Mouse (Mus musculus) intestine, embryonic 14.5 days (tissue): Measurements from ENCODE around the gene Ces2f. TPM values are rescaled to one million over a fixed set of nuclear protein-coding genes. Genes with fewer than 3 reads are reported as not detected.
"Not testable (repeated sequence)": the region's sequence is repeated elsewhere in the genome, so short reads cannot be mapped to it uniquely, and the experiment has no call there.

ENCODE experiments used
- ATAC-seq: fragments of 200-750 bp; cut with Nextera tagmentation; replicated peaks from 2 replicates; pipeline ENCODE4 v1.8.0; 2017; ENCODE audit warnings: low read depth, moderate number of reproducible peaks, moderate TSS enrichment, moderate library complexity; ENCODE audit not compliant: low FRiP score, low TSS enrichment
- DNase-seq: peaks from one replicate; pipeline ENCODE4 v3.0.0-alpha.2; 2018; ENCODE audit warnings: low spot score
- H3K27ac ChIP-seq: fragments of 300-500 bp; sonication (generic); 2 replicates; pipeline ENCODE4 v1.5.1; 2014; ENCODE audit warnings: low read depth, mild to moderate bottlenecking, control low read depth
- H3K27me3 ChIP-seq: fragments of 300-500 bp; sonication (generic); replicated peaks from 2 replicates; pipeline ENCODE4 v1.6.1; 2014; ENCODE audit warnings: low read length, control low read depth; ENCODE audit not compliant: control insufficient read depth, insufficient read depth
- H3K36me3 ChIP-seq: fragments of 300-500 bp; sonication (generic); 2 replicates; pipeline ENCODE4 v1.6.1; 2014; ENCODE audit warnings: low read length, control low read depth; ENCODE audit not compliant: control insufficient read depth, insufficient read depth
- H3K4me1 ChIP-seq: fragments of 300-500 bp; sonication (generic); replicated peaks from 2 replicates; pipeline ENCODE4 v1.6.1; 2014; ENCODE audit warnings: low read length, control low read depth, mixed read lengths; ENCODE audit not compliant: control insufficient read depth, insufficient read depth
- H3K4me2 ChIP-seq: fragments of 300-500 bp; sonication (generic); 2 replicates; pipeline ENCODE4 v1.6.1; 2014; ENCODE audit warnings: low read length
- H3K4me3 ChIP-seq: fragments of 300-500 bp; sonication (generic); 2 replicates; pipeline ENCODE4 v1.5.1; 2014; ENCODE audit warnings: low read depth, low read length, control low read depth, mixed read lengths
- H3K9ac ChIP-seq: fragments of 300-500 bp; sonication (generic); 2 replicates; pipeline ENCODE4 v1.6.1; 2014; ENCODE audit warnings: mild to moderate bottlenecking, low read length
- H3K9me3 ChIP-seq: fragments of 300-500 bp; sonication (generic); 2 replicates; pipeline ENCODE4 v1.6.1; 2016; ENCODE audit warnings: low read length, control low read depth; ENCODE audit not compliant: control insufficient read depth
- WGBS: fragments of 180-500 bp; shearing (Covaris S2); extraction: QIAGEN DNeasy Blood & Tissue Kit; methylation state at CpG from one replicate; pipeline ENCODE4 v1.1.7; 2014; 5-methylcytosine and 5-hydroxymethylcytosine counted together
- polyA plus RNA-seq: library from polyadenylated mRNA; unstranded; fragments of >200 nt; fragmentation: Nextera tagmentation; extraction: Ambion mirVana; gene quantifications from 2 replicates; pipeline ENCODE4 v1.2.1, GENCODE M21; 2014

Ces2f gene
- polyA plus RNA-seq: not detected in 2 replicates

GRCm38 (mm10) chr8:104947056-104947455 is at the start of gene Ces2f:
Ces2f (plus strand) TSS chr8:104947356.
- ATAC-seq (no peak), DNase-seq (no peak)
- no peak within 1 kb of the TSS for H3K4me3 ChIP-seq
- H3K27ac ChIP-seq: no peak within 1 kb of the TSS
- no peaks in the 10 kb centered on the region for H3K36me3 ChIP-seq
- no peak within 1 kb of the TSS for H3K4me2 ChIP-seq
- H3K9ac ChIP-seq: no peak within 1 kb of the TSS
- 75% methylated on average over 4 of the region's 4 CpGs for WGBS
- no peaks in the 10 kb centered on the region for H3K9me3 ChIP-seq
- no peaks in the 10 kb centered on the region for H3K4me1 ChIP-seq
- no peaks in the 10 kb centered on the region for H3K27me3 ChIP-seq

GRCm38 (mm10) chr8:104901746-104902145 is 45.4 kb upstream of the Ces2f start:
- no peak for DNase-seq
- H3K36me3 ChIP-seq: no peaks in the 10 kb centered on the region
- no peak for ATAC-seq
- H3K27me3 ChIP-seq: no peaks in the 10 kb centered on the region
- H3K4me1 ChIP-seq: no peaks in the 10 kb centered on the region
- WGBS: 71% methylated on average over 2 of the region's 2 CpGs
- no peak overlapping the region for H3K4me3 ChIP-seq
- H3K9me3 ChIP-seq: no peaks in the 10 kb centered on the region
- H3K9ac ChIP-seq: no peak overlapping the region
- no peak overlapping the region for H3K27ac ChIP-seq
- no peak overlapping the region for H3K4me2 ChIP-seq

GRCm38 (mm10) chr8:104907111-104907510 is 40.0 kb upstream of the Ces2f start:
- Histone ChIP-seq H3K4me3 (no peak overlapping the region), H3K27me3 (no peaks in the 10 kb centered on the region), H3K27ac (no peak overlapping the region), H3K4me2 (no peak overlapping the region), H3K9me3 (no peaks in the 10 kb centered on the region), H3K36me3 (no peaks in the 10 kb centered on the region), H3K9ac (no peak overlapping the region), H3K4me1 (no peaks in the 10 kb centered on the region)
- 61% methylated on average over 1 of the region's 1 CpGs for WGBS
- DNase-seq (no peak), ATAC-seq (no peak)

GRCm38 (mm10) chr8:104909021-104909420 is 38.1 kb upstream of the Ces2f start:
- H3K4me3 ChIP-seq, ATAC-seq, DNase-seq, H3K9ac ChIP-seq, H3K27ac ChIP-seq, H3K27me3 ChIP-seq, H3K4me1 ChIP-seq, H3K4me2 ChIP-seq, H3K9me3 ChIP-seq, H3K36me3 ChIP-seq: not testable (repeated sequence)
- 85% methylated on average over 1 of the region's 1 CpGs for WGBS

GRCm38 (mm10) chr8:104909651-104910050 is 37.5 kb upstream of the Ces2f start:
- 97% methylated on average over 10 of the region's 10 CpGs for WGBS
- H3K4me1 ChIP-seq, H3K27me3 ChIP-seq, ATAC-seq, H3K4me2 ChIP-seq, H3K9me3 ChIP-seq, DNase-seq, H3K36me3 ChIP-seq, H3K9ac ChIP-seq, H3K27ac ChIP-seq, H3K4me3 ChIP-seq: not testable (repeated sequence)

- H3K4me1 ChIP-seq: no peaks in the 10 kb centered on the region
- no peaks in the 10 kb centered on the region for H3K27me3 ChIP-seq
- H3K9me3 ChIP-seq: no peaks in the 10 kb centered on the region
- no peak within 1 kb of the TSS for H3K4me3 ChIP-seq
- H3K27ac ChIP-seq: no peak within 1 kb of the TSS
- 73% methylated on average over 5 of the region's 5 CpGs for WGBS
- no peak within 1 kb of the TSS for H3K4me2 ChIP-seq
- no peaks in the 10 kb centered on the region for H3K36me3 ChIP-seq
- ATAC-seq (no peak), DNase-seq (no peak)
- no peak within 1 kb of the TSS for H3K9ac ChIP-seq
These were observed 21.1 kb upstream of the Ces2f start, which contains the start of gene Ces2e for GRCm38 (mm10) chr8:104925972-104926596. Ces2e (plus strand) TSS chr8:104926260.

GRCm38 (mm10) chr8:104927301-104927700 is 19.9 kb upstream of the Ces2f start:
- Histone ChIP-seq H3K4me2 (no peak overlapping the region), H3K4me1 (no peaks in the 10 kb centered on the region), H3K9ac (no peak overlapping the region), H3K36me3 (no peaks in the 10 kb centered on the region), H3K4me3 (no peak overlapping the region), H3K27me3 (no peaks in the 10 kb centered on the region), H3K9me3 (no peaks in the 10 kb centered on the region), H3K27ac (no peak overlapping the region)
- no peak for ATAC-seq
- 74% methylated on average over 3 of the region's 3 CpGs for WGBS
- DNase-seq: no peak

- H3K4me1 ChIP-seq: no peaks in the 10 kb centered on the region
- no peaks in the 10 kb centered on the region for H3K36me3 ChIP-seq
- DNase-seq (no peak), ATAC-seq (no peak)
- H3K27ac ChIP-seq: no peak overlapping the region
- no peak overlapping the region for H3K4me2 ChIP-seq
- H3K9me3 ChIP-seq: no peaks in the 10 kb centered on the region
- 83% methylated on average over 2 of the region's 2 CpGs for WGBS
- no peaks in the 10 kb centered on the region for H3K27me3 ChIP-seq
- no peak overlapping the region for H3K4me3 ChIP-seq
- no peak overlapping the region for H3K9ac ChIP-seq
These were observed 2.5 kb upstream of the Ces2f start for GRCm38 (mm10) chr8:104944665-104945064.

GRCm38 (mm10) chr8:104949031-104949430 is 1.9 kb downstream of the Ces2f start:
- DNase-seq: no peak
- Histone ChIP-seq H3K27me3 (no peaks in the 10 kb centered on the region), H3K27ac (no peak overlapping the region), H3K9me3 (no peaks in the 10 kb centered on the region), H3K9ac (no peak overlapping the region), H3K4me3 (no peak overlapping the region), H3K4me2 (no peak overlapping the region), H3K4me1 (no peaks in the 10 kb centered on the region), H3K36me3 (no peaks in the 10 kb centered on the region)
- 64% methylated on average over 5 of the region's 5 CpGs for WGBS
- no peak for ATAC-seq
